Mouse (Mus musculus): ENCODE results near the gene Lbh.

Lbh gene

GRCm38 (mm10) chr17:72911751-72912150 lies 6.4 kb upstream of the Lbh start:
- DNase-seq, result peak; percentile 92

GRCm38 (mm10) chr17:72914082-72914481 lies 4.0 kb upstream of the Lbh start:
- DNase-seq, result peak; percentile 36

GRCm38 (mm10) chr17:72917241-72918030 lies 669 bp upstream of the Lbh start:
- peak; percentile 96 for DNase-seq

GRCm38 (mm10) chr17:72918571-72919541 lies 751 bp downstream of the Lbh start:
- peak; percentile 98 for DNase-seq

GRCm38 (mm10) chr17:72919641-72920040 lies 1.5 kb downstream of the Lbh start:
- DNase-seq, result no peak

- DNase-seq, result peak; percentile 92
Measured at GRCm38 (mm10) chr17:72920430-72920829, 2.3 kb downstream of the Lbh start.

- peak; percentile 88 for DNase-seq
Measured at GRCm38 (mm10) chr17:72920971-72921370, 2.9 kb downstream of the Lbh start.

GRCm38 (mm10) chr17:72922206-72922605 lies 4.1 kb downstream of the Lbh start:
- peak; percentile 88 for DNase-seq

- DNase-seq, result peak; percentile 91
Measured at GRCm38 (mm10) chr17:72923283-72923682, 5.2 kb downstream of the Lbh start.

- DNase-seq, result no peak
Measured at GRCm38 (mm10) chr17:72924295-72924694, 6.2 kb downstream of the Lbh start.

GRCm38 (mm10) chr17:72925111-72925510 lies 7.0 kb downstream of the Lbh start:
- DNase-seq, result peak; percentile 96

- peak; percentile 98 for DNase-seq
Measured at GRCm38 (mm10) chr17:72925804-72926617, 7.9 kb downstream of the Lbh start.

GRCm38 (mm10) chr17:72926994-72927393 lies 8.9 kb downstream of the Lbh start:
- peak; percentile 88 for DNase-seq

GRCm38 (mm10) chr17:72933116-72933515 lies 15.0 kb downstream of the Lbh start:
- no peak for DNase-seq

GRCm38 (mm10) chr17:72934146-72934545 lies 16.0 kb downstream of the Lbh start:
- DNase-seq, result peak; percentile 92

- peak; percentile 93 for DNase-seq
Measured at GRCm38 (mm10) chr17:72934653-72935052, 16.5 kb downstream of the Lbh start.

GRCm38 (mm10) chr17:72935921-72936320 lies 17.8 kb downstream of the Lbh start:
- DNase-seq, result peak; percentile 96

GRCm38 (mm10) chr17:72936336-72936735 lies 18.2 kb downstream of the Lbh start:
- no peak for DNase-seq

GRCm38 (mm10) chr17:72937204-72937603 lies 19.1 kb downstream of the Lbh start:
- no peak for DNase-seq

GRCm38 (mm10) chr17:72938026-72938795 lies 20.1 kb downstream of the Lbh start:
- DNase-seq, result peak; percentile 97

- no peak for DNase-seq
Measured at GRCm38 (mm10) chr17:72938871-72939568, 20.9 kb downstream of the Lbh start.
